Mouse (Mus musculus) stomach, embryonic 15.5 days (tissue): ENCODE data around the gene Srgn. TPM values are rescaled to one million over a fixed set of nuclear protein-coding genes. Genes with fewer than 3 reads are reported as not detected.
A peak's percentile ranks its signal among the peaks of the same experiment; 100 is the strongest.
"Not testable (repeated sequence)": the region's sequence is repeated elsewhere in the genome, so short reads cannot be mapped to it uniquely, and the experiment has no call there.

Source experiments
- ATAC-seq: fragments of 200-750 bp; cut with Nextera tagmentation; 2 replicates; pipeline ENCODE4 v1.8.0; 2017; ENCODE audit warnings: low read depth, moderate number of reproducible peaks, moderate TSS enrichment; ENCODE audit not compliant: insufficient read depth, low FRiP score
- H3K27ac ChIP-seq: fragments of 300-500 bp; sonication (generic); 2 replicates; pipeline ENCODE4 v1.5.1; 2015; ENCODE audit warnings: mild to moderate bottlenecking, inconsistent platforms
- H3K27me3 ChIP-seq: fragments of 300-500 bp; sonication (generic); replicated peaks from 2 replicates; pipeline ENCODE4 v1.6.1; 2015; ENCODE audit warnings: inconsistent platforms
- H3K36me3 ChIP-seq: fragments of 300-500 bp; sonication (generic); 2 replicates; pipeline ENCODE4 v1.6.1; 2015; ENCODE audit warnings: inconsistent platforms
- H3K4me1 ChIP-seq: fragments of 300-500 bp; sonication (generic); 2 replicates; pipeline ENCODE4 v1.6.1; 2015; ENCODE audit warnings: inconsistent platforms
- H3K4me2 ChIP-seq: fragments of 300-500 bp; sonication (generic); 2 replicates; pipeline ENCODE4 v1.6.1; 2015; ENCODE audit warnings: mild to moderate bottlenecking, inconsistent platforms
- H3K4me3 ChIP-seq: fragments of 300-500 bp; sonication (generic); replicated peaks from 2 replicates; pipeline ENCODE4 v1.5.1; 2015; ENCODE audit warnings: inconsistent platforms
- H3K9ac ChIP-seq: fragments of 300-500 bp; sonication (generic); 2 replicates; pipeline ENCODE4 v1.6.1; 2015; ENCODE audit warnings: inconsistent platforms
- H3K9me3 ChIP-seq: fragments of 300-500 bp; sonication (generic); 2 replicates; pipeline ENCODE4 v1.6.1; 2016; ENCODE audit warnings: inconsistent platforms
- WGBS: fragments of 180-500 bp; shearing (Covaris S2); methylation state at CpG from one replicate; pipeline ENCODE4 v1.1.7; 2015; 5-methylcytosine and 5-hydroxymethylcytosine counted together
- polyA plus RNA-seq: library from polyadenylated mRNA; unstranded; fragments of >200 nt; fragmentation: Nextera tagmentation; extraction: Ambion mirVana; gene quantifications from 2 replicates; pipeline ENCODE4 v1.2.1, GENCODE M21; 2015

The Srgn gene
- polyA plus RNA-seq, 1 experiment from 2014 or later: 25.2 TPM

GRCm38 (mm10) chr10:62501951-62502350 is 25.3 kb downstream of the Srgn start:
- WGBS: 78% methylated on average over 7 of the region's 7 CpGs
- ATAC-seq: no peak
- Histone ChIP-seq H3K4me2 (no peak overlapping the region), H3K27ac (no peak overlapping the region), H3K4me1 (no peaks in the 10 kb centered on the region), H3K9ac (no peak overlapping the region), H3K36me3 (no peaks in the 10 kb centered on the region), H3K9me3 (no peaks in the 10 kb centered on the region), H3K27me3 (no peaks in the 10 kb centered on the region), H3K4me3 (no peak overlapping the region)

DNA sequence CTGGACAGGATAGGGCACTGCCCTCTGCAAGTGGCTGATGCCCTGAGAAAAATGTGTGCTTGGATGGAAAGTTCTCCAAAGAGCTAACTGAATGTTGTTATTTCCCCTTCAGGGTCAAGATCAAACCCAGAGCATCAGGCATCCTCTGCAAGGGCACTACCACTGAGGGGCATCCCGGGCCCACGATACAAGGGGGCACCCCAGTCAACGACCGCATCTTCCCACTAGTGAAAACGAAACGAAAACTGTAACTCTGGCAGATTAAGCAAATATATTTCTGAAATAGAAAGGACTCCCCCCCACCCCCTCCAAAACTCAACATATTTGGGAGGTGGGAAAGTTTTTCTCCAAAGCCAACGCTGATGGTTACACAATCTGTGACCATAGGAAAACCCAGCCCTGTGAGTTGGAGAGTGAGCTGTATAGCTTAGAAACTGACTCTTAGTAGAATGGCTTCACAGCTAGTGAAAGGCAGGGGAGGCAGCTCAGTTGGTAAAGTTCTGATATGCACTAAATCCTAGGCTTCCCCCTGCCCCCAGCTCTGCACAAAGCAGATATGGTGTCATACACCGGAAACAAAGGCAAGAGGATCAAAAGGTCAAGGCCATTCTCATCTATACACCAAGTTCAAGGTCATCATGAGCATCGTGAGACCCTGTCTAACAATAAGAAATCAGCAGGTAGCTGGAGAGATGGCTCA is 26.2 kb downstream of the Srgn start:
- H3K4me3 ChIP-seq: no peak overlapping the region
- no peaks in the 10 kb centered on the region for H3K4me1 ChIP-seq
- no peak overlapping the region for H3K9ac ChIP-seq
- no peaks in the 10 kb centered on the region for H3K27me3 ChIP-seq
- WGBS: 85% methylated on average over 9 of the region's 9 CpGs
- H3K4me2 ChIP-seq: no peak overlapping the region
- no peak overlapping the region for H3K27ac ChIP-seq
- no peaks in the 10 kb centered on the region for H3K36me3 ChIP-seq
- no peak for ATAC-seq
- H3K9me3 ChIP-seq: no peaks in the 10 kb centered on the region

DNA sequence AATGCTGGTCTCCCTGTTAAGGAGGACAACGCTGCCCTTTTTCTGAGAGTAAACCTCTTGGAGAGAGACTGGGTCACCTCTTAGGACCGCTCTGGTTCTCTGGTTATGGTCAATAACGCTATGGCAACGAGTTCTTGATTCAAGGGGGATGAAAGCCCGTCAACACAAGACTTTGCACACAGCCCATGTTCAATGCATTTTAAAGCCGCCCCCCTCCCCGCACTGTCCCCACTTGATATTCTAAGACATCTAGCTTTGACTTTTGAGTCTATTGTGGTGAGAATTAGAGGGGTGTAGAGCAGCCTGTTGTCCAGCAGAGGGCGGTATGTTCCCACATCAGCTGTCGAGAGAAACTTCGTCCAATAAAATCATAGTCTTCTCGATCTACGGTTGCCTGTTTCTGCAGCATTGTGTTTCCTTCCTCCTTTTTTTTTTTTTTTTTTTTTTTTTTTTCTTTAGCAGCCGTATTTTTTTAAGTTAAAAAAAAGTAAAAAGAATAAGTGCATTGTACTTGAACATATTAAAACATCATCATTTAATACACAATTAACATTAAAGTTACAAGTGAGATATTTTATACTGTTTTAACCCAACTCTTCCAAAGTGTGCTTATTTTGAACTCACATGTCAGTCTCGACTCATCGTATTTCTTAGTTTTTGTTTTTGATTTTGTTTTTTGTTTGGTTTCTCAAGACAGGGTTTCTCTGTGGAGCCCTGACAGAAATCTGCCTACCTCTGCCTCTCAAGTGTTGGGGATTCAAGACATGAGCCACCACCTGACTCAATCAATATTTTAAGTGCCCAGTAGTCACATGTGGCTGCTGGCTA is 26.9 kb downstream of the Srgn start:
- WGBS: 21% methylated on average over 15 of the region's 15 CpGs
- ATAC-seq: no peak

GRCm38 (mm10) chr10:62491681-62492080 is 35.6 kb downstream of the Srgn start:
- H3K9ac ChIP-seq, H3K4me1 ChIP-seq, H3K4me2 ChIP-seq, H3K27me3 ChIP-seq, H3K27ac ChIP-seq, H3K4me3 ChIP-seq, ATAC-seq, H3K9me3 ChIP-seq, H3K36me3 ChIP-seq: not testable (repeated sequence)
- 84% methylated on average over 3 of the region's 3 CpGs for WGBS

More for the DNA sequence above, 26.9 kb downstream of the Srgn start:
- Histone ChIP-seq H3K36me3 (no peaks in the 10 kb centered on the region), H3K4me2 (no peak overlapping the region), H3K9ac (no peak overlapping the region), H3K27ac (no peak overlapping the region), H3K4me1 (no peaks in the 10 kb centered on the region), H3K4me3 (no peak overlapping the region), H3K27me3 (no peaks in the 10 kb centered on the region), H3K9me3 (no peaks in the 10 kb centered on the region)

DNA sequence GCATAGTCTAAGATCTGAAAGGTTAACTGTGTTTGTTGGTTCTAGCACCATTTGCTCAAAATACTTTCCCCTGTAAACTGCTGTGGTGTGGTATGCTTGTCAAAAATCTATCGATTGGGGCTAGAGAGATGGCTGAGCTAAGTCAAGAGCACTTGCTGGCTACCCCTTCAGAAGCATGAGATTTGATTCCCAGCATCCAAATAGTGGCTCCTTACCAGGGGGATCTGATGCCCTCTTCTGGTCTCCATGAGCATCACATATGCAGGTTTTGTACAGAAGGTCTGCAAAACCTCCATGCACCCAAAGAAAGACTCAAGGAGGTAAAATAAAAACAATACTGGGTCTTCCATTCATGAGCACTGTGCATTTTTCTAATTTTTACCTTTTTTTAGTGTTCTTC is 39.0 kb downstream of the Srgn start:
- Histone ChIP-seq H3K9me3 (no peaks in the 10 kb centered on the region), H3K27ac (no peak overlapping the region), H3K27me3 (no peaks in the 10 kb centered on the region), H3K4me3 (no peak overlapping the region), H3K4me1 (no peaks in the 10 kb centered on the region; the same call in 1 of the 2 replicates), H3K36me3 (no peaks in the 10 kb centered on the region), H3K9ac (no peak overlapping the region), H3K4me2 (no peak overlapping the region)
- 11% methylated on average over 1 of the region's 1 CpGs for WGBS
- ATAC-seq: no peak

GRCm38 (mm10) chr10:62486618-62487415 is 40.4 kb downstream of the Srgn start, which contains the start of gene Vps26a:
Vps26a (minus strand) TSS chr10:62486805.
- H3K27ac ChIP-seq: peak within 1 kb of the TSS; percentile 92
- no peaks in the 10 kb centered on the region; the same call in 1 of the 2 replicates for H3K4me1 ChIP-seq
- ATAC-seq: peak; percentile 88
- peak within 1 kb of the TSS; percentile 98 for H3K4me3 ChIP-seq
- no peaks in the 10 kb centered on the region for H3K36me3 ChIP-seq
- under 1% methylated on average over 57 of the region's 59 CpGs for WGBS
- no peaks in the 10 kb centered on the region for H3K9me3 ChIP-seq
- H3K27me3 ChIP-seq: no peaks in the 10 kb centered on the region
- H3K4me2 ChIP-seq: peak within 1 kb of the TSS; percentile 68
- peak within 1 kb of the TSS; percentile 76 for H3K9ac ChIP-seq

GRCm38 (mm10) chr10:62485878-62486582 is 41.2 kb downstream of the Srgn start:
- H3K4me2 ChIP-seq: peak overlapping the region; percentile 68
- H3K27me3 ChIP-seq: no peaks in the 10 kb centered on the region
- H3K9ac ChIP-seq: peak overlapping the region; percentile 76
- WGBS: under 1% methylated on average over 39 of the region's 48 CpGs
- peak overlapping the region; percentile 82 for H3K27ac ChIP-seq
- ATAC-seq: peak; percentile 65
- no peaks in the 10 kb centered on the region for H3K36me3 ChIP-seq
- H3K4me3 ChIP-seq: peak overlapping the region; percentile 98
- H3K4me1 ChIP-seq: no peaks in the 10 kb centered on the region; the same call in 1 of the 2 replicates
- H3K9me3 ChIP-seq: no peaks in the 10 kb centered on the region

- no peaks in the 10 kb centered on the region for H3K27me3 ChIP-seq
- no peak overlapping the region for H3K9ac ChIP-seq
- H3K27ac ChIP-seq: no peak overlapping the region
- no peak overlapping the region for H3K4me3 ChIP-seq
- no peaks in the 10 kb centered on the region for H3K4me1 ChIP-seq
- H3K36me3 ChIP-seq: 0 out of 2 replicates have a peak, but pooled peaks cover 6% of the 10 kb centered on the region
- no peak for ATAC-seq
- H3K9me3 ChIP-seq: no peaks in the 10 kb centered on the region
- H3K4me2 ChIP-seq: no peak overlapping the region
- WGBS: 73% methylated on average over 7 of the region's 7 CpGs
These were observed 46.0 kb downstream of the Srgn start for GRCm38 (mm10) chr10:62481108-62481852.

GRCm38 (mm10) chr10:62476980-62477379 is 50.3 kb downstream of the Srgn start:
- Histone ChIP-seq H3K27ac (no peak overlapping the region), H3K27me3 (no peaks in the 10 kb centered on the region), H3K4me2 (no peak overlapping the region), H3K9me3 (no peaks in the 10 kb centered on the region), H3K9ac (no peak overlapping the region), H3K4me1 (no peaks in the 10 kb centered on the region), H3K4me3 (no peak overlapping the region), H3K36me3 (0 out of 2 replicates have a peak, but pooled peaks cover 6% of the 10 kb centered on the region)
- ATAC-seq: no peak
- 63% methylated on average over 2 of the region's 2 CpGs for WGBS

- ATAC-seq: no peak
- H3K9me3 ChIP-seq: no peaks in the 10 kb centered on the region
- H3K27ac ChIP-seq: no peak overlapping the region
- 91% methylated on average over 10 of the region's 10 CpGs for WGBS
- no peaks in the 10 kb centered on the region for H3K4me1 ChIP-seq
- H3K9ac ChIP-seq: no peak overlapping the region
- H3K4me3 ChIP-seq: no peak overlapping the region
- 0 out of 2 replicates have a peak, but pooled peaks cover 6% of the 10 kb centered on the region for H3K36me3 ChIP-seq
- H3K27me3 ChIP-seq: no peaks in the 10 kb centered on the region
- H3K4me2 ChIP-seq: no peak overlapping the region
These were observed 52.3 kb downstream of the Srgn start for GRCm38 (mm10) chr10:62474944-62475343.
